Mouse (Mus musculus): Measurements from ENCODE around the gene Nmur1. TPM values are rescaled to one million over a fixed set of nuclear protein-coding genes. Genes with fewer than 3 reads are reported as not detected.

Nmur1 gene
- polyA plus RNA-seq, 1 experiment: 0.02 TPM

- peak overlapping the region; percentile 19 for H3ac ChIP-seq (ENCODE audit: control insufficient read depth, insufficient read length, low read depth)
- peaks cover 8% of the 10 kb centered on the region for H3K79me2 ChIP-seq (ENCODE audit: control insufficient read depth, insufficient read depth)
- H3K79me3 ChIP-seq (ENCODE audit: low read depth): no peaks in the 10 kb centered on the region
- H3K4me3 ChIP-seq (ENCODE audit: insufficient read depth, poor library complexity, severe bottlenecking): no peak overlapping the region
- H3K36me3 ChIP-seq (ENCODE audit: control insufficient read depth, insufficient read depth): no peaks in the 10 kb centered on the region
- TF ChIP-seq MAX (IDR thresholded peaks at IDR 0.05): no peak
- TF ChIP-seq CTCF (IDR thresholded peaks at IDR 0.05; ENCODE audit: control insufficient read depth, insufficient read depth, insufficient read length): no peak
- TF ChIP-seq USF1 (IDR thresholded peaks at IDR 0.05; ENCODE audit: low read depth): no peak
- no peak for TF ChIP-seq CEBPB (IDR thresholded peaks at IDR 0.05; ENCODE audit: low read depth)
- no peak for TF ChIP-seq MYOG (IDR thresholded peaks at IDR 0.05; ENCODE audit: control insufficient read depth, extremely low read depth, insufficient read length)
- no peak for TF ChIP-seq FOSL1 (IDR thresholded peaks at IDR 0.05; ENCODE audit: insufficient read depth, low read length, poor library complexity, severe bottlenecking)
- no peak for TF ChIP-seq MYOD1 (IDR thresholded peaks at IDR 0.05; ENCODE audit: control insufficient read depth, insufficient read length, low read depth)
- no peaks in the 10 kb centered on the region for H3K27me3 ChIP-seq (ENCODE audit: control insufficient read depth, insufficient read depth, insufficient read length)
Observed at GRCm38 (mm10) chr1:86443386-86444172, 17.6 kb upstream of the Nmur1 start.

DNA sequence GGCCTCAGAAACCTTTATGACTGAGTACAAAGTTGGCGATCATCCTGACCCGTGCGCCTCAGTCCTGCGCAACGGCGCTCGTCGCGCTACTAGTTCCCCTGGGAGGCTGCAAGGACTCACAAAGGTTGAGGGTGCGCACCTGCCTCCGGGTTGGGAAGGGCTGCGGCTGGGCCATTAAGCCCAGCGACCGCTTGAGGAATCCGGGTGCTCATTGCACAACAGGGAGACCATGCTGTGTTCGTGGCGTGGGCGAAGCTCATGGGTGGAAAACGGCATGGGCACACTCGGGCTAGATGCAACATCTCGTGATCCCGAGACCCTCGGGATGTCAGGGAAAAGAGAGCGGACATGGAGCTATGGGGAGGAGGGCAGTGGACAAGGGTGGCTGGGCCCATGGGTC is 16.8 kb upstream of the Nmur1 start:
- Histone ChIP-seq H3K79me3 (ENCODE audit: low read depth) (no peaks in the 10 kb centered on the region), H3ac (ENCODE audit: control insufficient read depth, insufficient read length, low read depth) (peak overlapping the region; percentile 69), H3K79me2 (ENCODE audit: control insufficient read depth, insufficient read depth) (peaks cover 8% of the 10 kb centered on the region), H3K27me3 (ENCODE audit: control insufficient read depth, insufficient read depth, insufficient read length) (no peaks in the 10 kb centered on the region), H3K36me3 (ENCODE audit: control insufficient read depth, insufficient read depth) (no peaks in the 10 kb centered on the region), H3K4me3 (ENCODE audit: insufficient read depth, poor library complexity, severe bottlenecking) (peak overlapping the region; percentile 39)
- TF ChIP-seq MYOD1 (IDR thresholded peaks at IDR 0.05; ENCODE audit: control insufficient read depth, insufficient read length, low read depth) (peak; percentile 4), USF1 (IDR thresholded peaks at IDR 0.05; ENCODE audit: low read depth) (no peak), CEBPB (IDR thresholded peaks at IDR 0.05; ENCODE audit: low read depth) (peak; percentile 77)

DNA sequence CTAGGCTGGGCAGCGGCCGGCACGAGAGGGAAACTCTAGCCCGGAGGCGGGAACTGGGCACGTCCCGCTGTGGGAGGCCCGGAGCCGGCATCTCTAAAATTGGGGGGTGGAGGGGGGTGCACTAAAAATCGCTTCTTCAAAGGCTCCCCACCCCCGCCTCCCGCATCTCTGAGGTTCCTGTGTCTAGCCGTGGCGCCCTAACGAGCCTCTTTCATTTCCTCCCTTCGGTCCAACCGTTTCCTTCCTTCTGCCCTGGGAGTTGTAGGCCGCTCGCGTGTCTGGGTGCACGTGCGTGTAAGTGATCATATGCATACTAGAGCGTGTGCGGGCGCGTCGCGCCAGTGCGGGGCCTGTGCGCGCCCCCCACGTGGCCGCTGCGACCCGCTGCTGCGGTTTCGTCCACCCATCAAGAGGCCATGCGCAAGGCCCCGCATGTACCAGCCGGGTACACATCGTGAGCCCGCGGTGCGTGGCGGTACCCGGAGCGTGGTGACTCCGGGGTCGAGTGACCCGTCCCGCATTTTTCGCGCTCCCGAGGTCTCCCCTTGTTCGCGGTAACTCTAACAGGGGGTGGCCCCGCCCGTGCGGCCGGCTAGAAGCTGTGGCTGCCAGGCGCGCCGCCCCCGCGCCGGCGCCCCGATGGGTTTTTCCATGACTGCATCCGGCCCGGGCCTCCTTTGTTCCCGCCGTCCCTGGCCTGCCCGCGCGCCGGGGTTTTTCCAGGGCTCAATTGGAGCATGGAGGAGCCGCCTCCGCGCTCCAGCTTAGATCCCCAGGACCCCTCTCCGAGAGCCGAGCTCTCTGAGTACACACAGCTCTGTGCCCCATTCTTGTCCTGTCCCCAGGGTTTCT is 16.2 kb upstream of the Nmur1 start:
- peak overlapping the region; percentile 39 for H3K4me3 ChIP-seq (ENCODE audit: insufficient read depth, poor library complexity, severe bottlenecking)
- peak overlapping the region; percentile 92 for H3ac ChIP-seq (ENCODE audit: control insufficient read depth, insufficient read length, low read depth)
- no peaks in the 10 kb centered on the region for H3K79me3 ChIP-seq (ENCODE audit: low read depth)
- no peaks in the 10 kb centered on the region for H3K27me3 ChIP-seq (ENCODE audit: control insufficient read depth, insufficient read depth, insufficient read length)
- TF ChIP-seq MAX (IDR thresholded peaks at IDR 0.05) (peak; percentile 60), CTCF (IDR thresholded peaks at IDR 0.05; ENCODE audit: control insufficient read depth, insufficient read depth, insufficient read length) (no peak)
- H3K36me3 ChIP-seq (ENCODE audit: control insufficient read depth, insufficient read depth): no peaks in the 10 kb centered on the region
- H3K79me2 ChIP-seq (ENCODE audit: control insufficient read depth, insufficient read depth): peaks cover 8% of the 10 kb centered on the region

GRCm38 (mm10) chr1:86441724-86441979 is 15.6 kb upstream of the Nmur1 start:
- no peaks in the 10 kb centered on the region for H3K79me3 ChIP-seq (ENCODE audit: low read depth)
- no peaks in the 10 kb centered on the region for H3K36me3 ChIP-seq (ENCODE audit: control insufficient read depth, insufficient read depth)
- no peak for TF ChIP-seq FOSL1 (IDR thresholded peaks at IDR 0.05; ENCODE audit: insufficient read depth, low read length, poor library complexity, severe bottlenecking)
- no peak for TF ChIP-seq MYOD1 (IDR thresholded peaks at IDR 0.05; ENCODE audit: control insufficient read depth, insufficient read length, low read depth)
- no peak for TF ChIP-seq MAX (IDR thresholded peaks at IDR 0.05)
- no peak for TF ChIP-seq CEBPB (IDR thresholded peaks at IDR 0.05; ENCODE audit: low read depth)
- no peak for TF ChIP-seq MYOG (IDR thresholded peaks at IDR 0.05; ENCODE audit: control insufficient read depth, extremely low read depth, insufficient read length)
- no peak for TF ChIP-seq CTCF (IDR thresholded peaks at IDR 0.05; ENCODE audit: control insufficient read depth, insufficient read depth, insufficient read length)
- no peak for TF ChIP-seq USF1 (IDR thresholded peaks at IDR 0.05; ENCODE audit: low read depth)
- peak overlapping the region; percentile 39 for H3K4me3 ChIP-seq (ENCODE audit: insufficient read depth, poor library complexity, severe bottlenecking)
- H3K27me3 ChIP-seq (ENCODE audit: control insufficient read depth, insufficient read depth, insufficient read length): no peaks in the 10 kb centered on the region
- H3ac ChIP-seq (ENCODE audit: control insufficient read depth, insufficient read length, low read depth): peak overlapping the region; percentile 92
- H3K79me2 ChIP-seq (ENCODE audit: control insufficient read depth, insufficient read depth): peaks cover 8% of the 10 kb centered on the region

DNA sequence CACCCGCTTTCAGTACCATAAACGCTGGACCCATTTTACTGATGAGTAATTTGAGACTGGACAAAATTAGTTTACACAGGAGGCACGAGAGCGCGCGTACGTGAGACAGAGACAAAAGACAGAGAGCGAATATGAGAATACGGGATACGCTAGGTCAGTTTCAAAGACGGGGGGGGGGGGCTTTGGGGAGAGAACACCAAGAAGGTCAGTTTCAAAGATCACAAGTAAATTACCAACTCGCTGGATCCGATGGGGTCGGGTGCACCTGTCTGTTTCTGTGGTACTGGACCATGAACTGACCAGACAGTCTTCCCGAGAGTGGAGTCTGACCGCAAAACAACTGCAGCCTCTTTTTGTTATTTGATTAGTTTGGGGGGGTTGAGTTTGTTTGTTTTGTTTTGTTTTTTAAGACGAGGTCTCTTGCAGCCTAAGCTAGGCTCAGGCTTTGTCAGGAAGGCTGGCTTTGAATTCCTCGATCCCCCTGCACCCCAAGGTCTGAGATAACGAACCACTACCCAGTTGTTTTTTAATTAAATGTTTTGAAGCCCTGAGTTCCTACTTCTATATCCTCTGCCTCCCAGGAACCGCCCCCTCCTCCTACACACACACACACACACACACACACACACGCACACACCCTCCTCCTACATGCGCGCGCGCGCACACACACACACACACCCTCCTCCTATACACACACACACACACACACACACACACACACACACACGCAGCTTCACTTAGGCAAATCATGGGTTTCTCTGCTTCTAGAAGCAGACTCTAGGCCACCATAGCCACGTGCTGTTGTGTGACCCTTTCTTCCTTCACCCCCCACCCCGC is 15.1 kb upstream of the Nmur1 start:
- H3K79me2 ChIP-seq (ENCODE audit: control insufficient read depth, insufficient read depth): peaks cover 8% of the 10 kb centered on the region
- TF ChIP-seq MAX (IDR thresholded peaks at IDR 0.05) (peak; percentile 65), CTCF (IDR thresholded peaks at IDR 0.05; ENCODE audit: control insufficient read depth, insufficient read depth, insufficient read length) (no peak), FOSL1 (IDR thresholded peaks at IDR 0.05; ENCODE audit: insufficient read depth, low read length, poor library complexity, severe bottlenecking) (no peak), MYOG (IDR thresholded peaks at IDR 0.05; ENCODE audit: control insufficient read depth, extremely low read depth, insufficient read length) (no peak), USF1 (IDR thresholded peaks at IDR 0.05; ENCODE audit: low read depth) (peak; percentile 44), MYOD1 (IDR thresholded peaks at IDR 0.05; ENCODE audit: control insufficient read depth, insufficient read length, low read depth) (peak; percentile 24), CEBPB (IDR thresholded peaks at IDR 0.05; ENCODE audit: low read depth) (no peak)
- H3K36me3 ChIP-seq (ENCODE audit: control insufficient read depth, insufficient read depth): no peaks in the 10 kb centered on the region
- no peaks in the 10 kb centered on the region for H3K79me3 ChIP-seq (ENCODE audit: low read depth)
- H3ac ChIP-seq (ENCODE audit: control insufficient read depth, insufficient read length, low read depth): peak overlapping the region; percentile 92
- H3K27me3 ChIP-seq (ENCODE audit: control insufficient read depth, insufficient read depth, insufficient read length): no peaks in the 10 kb centered on the region
- peak overlapping the region; percentile 39 for H3K4me3 ChIP-seq (ENCODE audit: insufficient read depth, poor library complexity, severe bottlenecking)
